Mouse (Mus musculus) cortical plate, adult 2 months (tissue): ENCODE measurements around the gene Ubtf. TPM values are rescaled to one million over a fixed set of nuclear protein-coding genes. Genes with fewer than 3 reads are reported as not detected.

Experiments
- H3K27ac ChIP-seq: fragments of 200-500 bp; 2 replicates; pipeline ENCODE4 v1.5.1; 2012; ENCODE audit warnings: low read length, control low read depth, inconsistent platforms; ENCODE audit not compliant: insufficient read depth
- H3K4me1 ChIP-seq: fragments of 200-500 bp; 2 replicates; pipeline ENCODE4 v1.6.1; 2011; ENCODE audit warnings: low read length; ENCODE audit not compliant: control insufficient read depth, insufficient read depth
- H3K4me3 ChIP-seq: fragments of 200-500 bp; 2 replicates; pipeline ENCODE4 v1.5.1; 2011; ENCODE audit warnings: mild to moderate bottlenecking, low read length, control low read depth; ENCODE audit not compliant: insufficient read depth
- CTCF ChIP-seq: fragments of 200-500 bp; IDR thresholded peaks from 2 replicates; pipeline ENCODE4 v1.5.1; 2011; ENCODE audit warnings: mild to moderate bottlenecking, control low read depth, low read length; ENCODE audit not compliant: insufficient read depth; ENCODE audit errors: extremely low read depth
- POLR2A ChIP-seq: fragments of 200-500 bp; IDR thresholded peaks from 2 replicates; pipeline ENCODE4 v1.6.1; 2011; ENCODE audit warnings: mild to moderate bottlenecking, low read length, control low read depth; ENCODE audit not compliant: insufficient read depth; ENCODE audit errors: extremely low read depth
- polyA plus RNA-seq: library from polyadenylated mRNA; depleted of rRNA; stranded (reverse); fragments of >200 nt; gene quantifications from 2 replicates; pipeline ENCODE4 v1.2.3, GENCODE M21; 2012

Gene Ubtf
- polyA plus RNA-seq, 1 experiment = 84.1 TPM

GRCm38 (mm10) chr11:102347683-102348082 is 28.1 kb upstream of the Ubtf start:
- H3K4me1 ChIP-seq = no peaks in the 10 kb centered on the region
- no peak for TF ChIP-seq CTCF
- no peak for TF ChIP-seq POLR2A
- no peak overlapping the region for H3K27ac ChIP-seq
- no peak overlapping the region for H3K4me3 ChIP-seq

- TF ChIP-seq CTCF (no peak), POLR2A (no peak)
- H3K27ac ChIP-seq = no peak overlapping the region
- H3K4me1 ChIP-seq = no peaks in the 10 kb centered on the region
These were observed 27.4 kb upstream of the Ubtf start for GRCm38 (mm10) chr11:102346926-102347325.

GRCm38 (mm10) chr11:102344458-102344857 is 24.9 kb upstream of the Ubtf start:
- TF ChIP-seq CTCF (no peak), POLR2A (no peak)
- Histone ChIP-seq H3K27ac (no peak overlapping the region), H3K4me1 (no peaks in the 10 kb centered on the region), H3K4me3 (no peak overlapping the region)

More at GRCm38 (mm10) chr11:102346926-102347325, 27.4 kb upstream of the Ubtf start:
- H3K4me3 ChIP-seq = no peak overlapping the region

GRCm38 (mm10) chr11:102342742-102343141 is 23.2 kb upstream of the Ubtf start:
- TF ChIP-seq CTCF (no peak), POLR2A (no peak)
- Histone ChIP-seq H3K4me1 (no peaks in the 10 kb centered on the region), H3K27ac (no peak overlapping the region), H3K4me3 (no peak overlapping the region)

- TF ChIP-seq CTCF (no peak), POLR2A (no peak)
- Histone ChIP-seq H3K4me3 (no peak overlapping the region), H3K27ac (no peak overlapping the region), H3K4me1 (no peaks in the 10 kb centered on the region)
These were observed 21.6 kb upstream of the Ubtf start for GRCm38 (mm10) chr11:102341101-102341500.

GRCm38 (mm10) chr11:102339624-102340023 is 20.1 kb upstream of the Ubtf start:
- no peak overlapping the region for H3K27ac ChIP-seq
- H3K4me1 ChIP-seq = no peaks in the 10 kb centered on the region
- H3K4me3 ChIP-seq = no peak overlapping the region
- no peak for TF ChIP-seq POLR2A
- no peak for TF ChIP-seq CTCF

- Histone ChIP-seq H3K27ac (no peak overlapping the region), H3K4me1 (no peaks in the 10 kb centered on the region), H3K4me3 (no peak overlapping the region)
- TF ChIP-seq CTCF (no peak), POLR2A (no peak)
These were observed 19.7 kb upstream of the Ubtf start for GRCm38 (mm10) chr11:102339195-102339594.

GRCm38 (mm10) chr11:102338561-102338960 is 19.0 kb upstream of the Ubtf start:
- no peak for TF ChIP-seq POLR2A
- no peak for TF ChIP-seq CTCF
- Histone ChIP-seq H3K4me1 (no peaks in the 10 kb centered on the region), H3K27ac (no peak overlapping the region), H3K4me3 (no peak overlapping the region)

- H3K27ac ChIP-seq = no peak overlapping the region
These were observed 18.4 kb upstream of the Ubtf start for GRCm38 (mm10) chr11:102337921-102338320.

GRCm38 (mm10) chr11:102336191-102336590 is 16.6 kb upstream of the Ubtf start:
- no peak for TF ChIP-seq POLR2A
- TF ChIP-seq CTCF = no peak
- no peak overlapping the region for H3K27ac ChIP-seq
- H3K4me1 ChIP-seq = no peaks in the 10 kb centered on the region
- H3K4me3 ChIP-seq = no peak overlapping the region

More at GRCm38 (mm10) chr11:102337921-102338320, 18.4 kb upstream of the Ubtf start:
- TF ChIP-seq CTCF (no peak), POLR2A (no peak)
- no peaks in the 10 kb centered on the region for H3K4me1 ChIP-seq
- no peak overlapping the region for H3K4me3 ChIP-seq
